Mouse (Mus musculus): ENCODE data around the gene Gm4969. TPM values are rescaled to one million over a fixed set of nuclear protein-coding genes. Genes with fewer than 3 reads are reported as not detected.

Gene Gm4969
- polyA plus RNA-seq, 1 experiment from 2014 or later = 0.30 TPM

DNA sequence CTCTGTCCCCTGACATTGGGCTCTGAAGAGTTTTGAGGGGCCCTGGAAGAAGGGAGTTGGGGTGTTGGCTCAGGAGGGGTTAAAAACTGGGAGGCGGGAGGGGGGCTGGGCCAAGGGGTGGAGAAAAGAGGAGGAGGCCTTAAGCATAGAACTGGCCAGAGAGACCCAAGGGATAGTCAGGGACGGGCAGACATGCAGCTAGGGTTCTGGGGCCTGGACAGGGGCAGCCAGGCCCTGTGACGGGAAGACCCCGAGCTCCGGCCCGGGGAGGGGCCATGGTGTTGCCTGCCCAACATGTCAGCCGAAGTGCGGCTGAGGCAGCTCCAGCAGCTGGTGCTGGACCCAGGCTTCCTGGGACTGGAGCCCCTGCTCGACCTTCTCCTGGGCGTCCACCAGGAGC lies 34.5 kb downstream of the Gm4969 start, which contains the start of gene Dmpk:
TSS of gene Dmpk (plus strand) at position 149 of the 400 bp plus-strand sequence.
- peaks cover 48% of the 10 kb centered on the region for H3K36me3 ChIP-seq

DNA sequence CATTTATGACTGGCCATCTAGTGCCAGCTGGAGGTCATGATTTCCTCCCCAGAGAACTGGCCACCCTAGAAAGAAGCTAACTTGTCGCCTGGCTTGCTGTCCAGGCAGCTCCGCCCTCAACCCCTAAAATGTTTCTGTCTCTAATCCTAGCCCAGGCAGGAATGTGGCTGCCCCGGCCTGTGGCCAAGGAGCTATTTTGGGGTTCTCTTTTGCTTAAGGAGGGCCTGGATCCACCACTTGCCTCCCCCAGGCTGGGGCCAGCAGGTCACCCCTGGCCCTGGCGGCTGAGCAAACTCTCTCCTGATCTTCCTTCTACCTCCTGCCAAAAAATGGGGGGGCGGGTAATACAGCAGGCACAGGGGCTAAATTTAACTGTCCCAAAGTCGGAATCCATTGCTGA lies 35.1 kb downstream of the Gm4969 start:
- ATAC-seq (ENCODE audit: low read depth) = no peak
- no peak for DNase-seq
- Histone ChIP-seq H3K9me3 (replicated peaks) (no peaks in the 10 kb centered on the region), H3K4me3 (replicated peaks) (no peak overlapping the region), H3K4me1 (replicated peaks) (peaks cover 79% of the 10 kb centered on the region), H3K9ac (no peak overlapping the region), H3K4me2 (0 out of 2 replicates have a peak overlapping the region, but pooled peaks have one; percentile 30), H3K27ac (no peak overlapping the region), H3K27me3 (peaks cover 67% of the 10 kb centered on the region), H3K36me3 (peaks cover 51% of the 10 kb centered on the region)
- 57% methylated on average over 6 of the region's 6 CpGs for WGBS (ENCODE audit: insufficient replicate concordance)

More for the DNA sequence above, 34.5 kb downstream of the Gm4969 start, which contains the start of gene Dmpk:
- peaks cover 67% of the 10 kb centered on the region for H3K27me3 ChIP-seq
- H3K9ac ChIP-seq = peak within 1 kb of the TSS; percentile 41
- peak within 1 kb of the TSS; percentile 22 for H3K4me3 ChIP-seq (replicated peaks)
- peaks cover 79% of the 10 kb centered on the region for H3K4me1 ChIP-seq (replicated peaks)
- ATAC-seq (ENCODE audit: low read depth) = peak; percentile 14; the same call in 1 of the 2 replicates
- H3K27ac ChIP-seq = no peak within 1 kb of the TSS; the same call in 1 of the 2 replicates
- no peaks in the 10 kb centered on the region for H3K9me3 ChIP-seq (replicated peaks)
- DNase-seq = no peak
- 57% methylated on average over 10 of the region's 10 CpGs for WGBS (ENCODE audit: insufficient replicate concordance)
- peak within 1 kb of the TSS; percentile 30 for H3K4me2 ChIP-seq

- peaks cover 61% of the 10 kb centered on the region for H3K27me3 ChIP-seq
- WGBS (ENCODE audit: insufficient replicate concordance) = 74% methylated on average over 4 of the region's 4 CpGs
- no peak overlapping the region for H3K9ac ChIP-seq
Measured at GRCm38 (mm10) chr7:19082171-19082570, 36.0 kb downstream of the Gm4969 start.

DNA sequence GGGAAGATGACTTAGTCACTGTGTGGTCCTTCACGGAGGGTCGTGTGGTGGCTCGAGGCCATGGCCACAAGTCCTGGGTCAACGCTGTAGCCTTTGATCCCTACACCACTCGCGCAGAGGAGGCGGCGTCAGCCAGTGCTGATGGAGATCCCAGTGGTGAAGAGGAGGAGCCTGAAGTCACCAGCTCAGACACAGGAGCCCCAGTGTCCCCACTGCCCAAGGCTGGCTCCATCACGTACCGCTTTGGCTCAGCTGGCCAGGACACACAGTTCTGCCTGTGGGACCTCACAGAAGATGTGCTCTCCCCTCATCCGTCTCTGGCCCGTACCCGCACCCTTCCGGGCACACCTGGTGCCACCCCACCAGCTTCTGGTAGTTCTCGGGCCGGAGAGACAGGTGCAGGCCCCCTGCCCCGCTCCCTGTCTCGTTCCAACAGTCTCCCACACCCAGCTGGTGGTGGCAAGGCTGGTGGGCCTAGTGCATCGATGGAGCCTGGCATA lies 37.7 kb downstream of the Gm4969 start:
- DNase-seq (no peak), ATAC-seq (ENCODE audit: low read depth) (no peak)
- Histone ChIP-seq H3K36me3 (peaks cover 52% of the 10 kb centered on the region), H3K4me2 (no peak overlapping the region), H3K27me3 (peaks cover 47% of the 10 kb centered on the region), H3K9ac (no peak overlapping the region), H3K27ac (no peak overlapping the region), H3K4me1 (replicated peaks) (peaks cover 75% of the 10 kb centered on the region), H3K9me3 (replicated peaks) (no peaks in the 10 kb centered on the region), H3K4me3 (replicated peaks) (no peak overlapping the region)
- 83% methylated on average over 19 of the region's 19 CpGs for WGBS (ENCODE audit: insufficient replicate concordance)

More at GRCm38 (mm10) chr7:19082171-19082570, 36.0 kb downstream of the Gm4969 start:
- DNase-seq (no peak), ATAC-seq (ENCODE audit: low read depth) (no peak)
- H3K4me2 ChIP-seq = no peak overlapping the region
- no peak overlapping the region for H3K27ac ChIP-seq
- peaks cover 81% of the 10 kb centered on the region for H3K4me1 ChIP-seq (replicated peaks)
- H3K4me3 ChIP-seq (replicated peaks) = no peak overlapping the region
- H3K36me3 ChIP-seq = peaks cover 52% of the 10 kb centered on the region
- no peaks in the 10 kb centered on the region for H3K9me3 ChIP-seq (replicated peaks)

GRCm38 (mm10) chr7:19078732-19079131 lies 39.4 kb downstream of the Gm4969 start:
- no peak overlapping the region for H3K4me3 ChIP-seq (replicated peaks)
- DNase-seq = no peak
- ATAC-seq (ENCODE audit: low read depth) = no peak
- H3K27me3 ChIP-seq = peaks cover 36% of the 10 kb centered on the region
- H3K9ac ChIP-seq = no peak overlapping the region; the same call in 1 of the 2 replicates
- H3K36me3 ChIP-seq = peaks cover 52% of the 10 kb centered on the region
- peaks cover 64% of the 10 kb centered on the region for H3K4me1 ChIP-seq (replicated peaks)
- no peak overlapping the region for H3K4me2 ChIP-seq
- no peaks in the 10 kb centered on the region for H3K9me3 ChIP-seq (replicated peaks)
- no peak overlapping the region for H3K27ac ChIP-seq
- 70% methylated on average over 3 of the region's 3 CpGs for WGBS (ENCODE audit: insufficient replicate concordance)

DNA sequence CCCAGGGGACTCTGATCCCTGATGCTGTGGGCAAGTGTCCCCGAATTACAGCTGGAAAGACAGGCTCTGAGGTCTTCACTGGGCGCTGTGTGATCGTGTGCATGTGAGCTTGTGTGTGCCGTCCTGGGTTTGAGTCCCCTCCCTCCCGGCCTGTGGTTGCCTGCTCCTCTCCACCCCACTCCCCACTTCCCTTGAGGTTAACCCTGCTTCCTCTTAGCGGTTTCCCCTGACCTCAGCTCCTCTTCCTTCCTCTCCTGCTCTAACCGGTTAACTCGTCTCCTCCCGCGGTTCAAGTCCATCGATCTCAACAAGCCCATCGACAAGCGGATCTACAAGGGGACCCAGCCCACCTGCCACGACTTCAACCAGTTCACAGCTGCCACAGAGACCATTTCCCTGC lies 40.4 kb downstream of the Gm4969 start:
- DNase-seq (no peak), ATAC-seq (ENCODE audit: low read depth) (no peak)
- 0 out of 2 replicates have a peak overlapping the region, but pooled peaks have one; percentile 22 for H3K9ac ChIP-seq
- H3K4me2 ChIP-seq = peak overlapping the region; percentile 94
- peaks cover 54% of the 10 kb centered on the region for H3K4me1 ChIP-seq (replicated peaks)
- H3K4me3 ChIP-seq (replicated peaks) = peak overlapping the region; percentile 80
- 23% methylated on average over 14 of the region's 14 CpGs for WGBS (ENCODE audit: insufficient replicate concordance)
- H3K27ac ChIP-seq = no peak overlapping the region
- peaks cover 35% of the 10 kb centered on the region for H3K27me3 ChIP-seq
- peaks cover 50% of the 10 kb centered on the region for H3K36me3 ChIP-seq
- no peaks in the 10 kb centered on the region for H3K9me3 ChIP-seq (replicated peaks)

- H3K4me2 ChIP-seq = peak overlapping the region; percentile 94
- H3K4me3 ChIP-seq (replicated peaks) = peak overlapping the region; percentile 80
- H3K9me3 ChIP-seq (replicated peaks) = no peaks in the 10 kb centered on the region
- H3K27ac ChIP-seq = peak overlapping the region; percentile 74
- peaks cover 42% of the 10 kb centered on the region for H3K4me1 ChIP-seq (replicated peaks)
- WGBS (ENCODE audit: insufficient replicate concordance) = 1% methylated on average over 22 of the region's 22 CpGs
- H3K9ac ChIP-seq = peak overlapping the region; percentile 87
- no peak; the same call in 1 of the 2 replicates for ATAC-seq (ENCODE audit: low read depth)
- H3K36me3 ChIP-seq = peaks cover 38% of the 10 kb centered on the region
- no peak for DNase-seq
- peaks cover 31% of the 10 kb centered on the region for H3K27me3 ChIP-seq
Measured at GRCm38 (mm10) chr7:19076586-19076991, 41.6 kb downstream of the Gm4969 start.

- Histone ChIP-seq H3K27me3 (peaks cover 29% of the 10 kb centered on the region), H3K36me3 (peaks cover 32% of the 10 kb centered on the region), H3K4me3 (replicated peaks) (peak within 1 kb of the TSS; percentile 80), H3K27ac (peak within 1 kb of the TSS; percentile 74), H3K4me1 (replicated peaks) (peaks cover 41% of the 10 kb centered on the region), H3K4me2 (peak within 1 kb of the TSS; percentile 94), H3K9me3 (replicated peaks) (no peaks in the 10 kb centered on the region), H3K9ac (peak within 1 kb of the TSS; percentile 87)
- 1% methylated on average over 75 of the region's 91 CpGs for WGBS (ENCODE audit: insufficient replicate concordance)
- ATAC-seq (ENCODE audit: low read depth) (peak; percentile 90), DNase-seq (peak; percentile 94)
Measured at GRCm38 (mm10) chr7:19075723-19076585, 42.2 kb downstream of the Gm4969 start, which contains the start of gene Dmwd. Dmwd (plus strand) TSS chr7:19076227.

DNA sequence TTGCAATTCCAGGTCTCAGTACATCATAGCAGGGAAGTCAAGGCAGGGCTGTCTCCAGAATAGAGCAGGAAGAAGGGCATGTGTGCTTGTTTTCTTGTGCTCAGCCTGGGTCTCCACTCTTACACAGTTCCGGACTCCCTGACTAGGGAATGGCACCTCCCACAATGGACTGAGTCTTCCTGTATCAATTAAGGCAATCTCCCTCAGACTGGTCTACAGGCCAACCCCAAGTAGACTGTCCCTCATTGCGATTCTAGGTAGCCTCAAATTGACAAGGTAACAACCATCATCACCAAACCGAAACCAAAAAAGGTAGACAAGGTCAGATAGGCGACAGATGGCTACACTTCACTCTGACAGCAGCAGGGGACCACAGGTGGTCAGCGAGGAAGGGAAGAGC lies 42.9 kb downstream of the Gm4969 start:
- H3K36me3 ChIP-seq = peaks cover 25% of the 10 kb centered on the region
- H3K9ac ChIP-seq = peak overlapping the region; percentile 87
- ATAC-seq (ENCODE audit: low read depth) (no peak), DNase-seq (no peak)
- peak overlapping the region; percentile 80 for H3K4me3 ChIP-seq (replicated peaks)
- H3K4me2 ChIP-seq = peak overlapping the region; percentile 94
- 49% methylated on average over 5 of the region's 5 CpGs for WGBS (ENCODE audit: insufficient replicate concordance)
- H3K9me3 ChIP-seq (replicated peaks) = no peaks in the 10 kb centered on the region
- peaks cover 39% of the 10 kb centered on the region for H3K4me1 ChIP-seq (replicated peaks)
- H3K27ac ChIP-seq = peak overlapping the region; percentile 24; the same call in 1 of the 2 replicates
- peaks cover 24% of the 10 kb centered on the region for H3K27me3 ChIP-seq

DNA sequence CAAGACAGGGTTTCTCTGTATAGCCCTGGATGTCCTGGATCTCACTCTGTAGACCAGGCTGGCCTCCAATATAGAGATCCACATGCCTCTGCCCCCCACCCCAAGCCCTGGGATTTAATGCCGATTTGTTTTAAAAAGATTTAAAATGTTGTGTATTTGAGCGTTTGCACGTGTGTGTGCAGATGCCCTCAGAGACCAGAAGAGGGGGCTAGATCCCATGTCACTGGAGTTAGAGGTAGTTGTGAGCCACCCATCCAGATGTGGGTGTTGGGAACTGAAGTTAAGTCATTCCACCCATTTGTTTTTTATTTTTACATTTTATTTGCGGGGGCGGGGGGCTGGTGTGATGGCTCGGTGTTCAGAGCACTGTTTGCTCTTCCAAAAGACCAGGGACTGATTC lies 43.7 kb downstream of the Gm4969 start:
- Histone ChIP-seq H3K9me3 (replicated peaks) (no peaks in the 10 kb centered on the region), H3K4me1 (replicated peaks) (peaks cover 37% of the 10 kb centered on the region), H3K4me2 (no peak overlapping the region), H3K9ac (no peak overlapping the region), H3K36me3 (peaks cover 17% of the 10 kb centered on the region), H3K27me3 (peaks cover 20% of the 10 kb centered on the region), H3K4me3 (replicated peaks) (no peak overlapping the region), H3K27ac (no peak overlapping the region)
- WGBS (ENCODE audit: insufficient replicate concordance) = 89% methylated on average over 6 of the region's 6 CpGs
- DNase-seq (no peak), ATAC-seq (ENCODE audit: low read depth) (no peak)

GRCm38 (mm10) chr7:19073504-19073903 lies 44.7 kb downstream of the Gm4969 start:
- no peak for ATAC-seq (ENCODE audit: low read depth)

More at GRCm38 (mm10) chr7:19073504-19073903, 44.7 kb downstream of the Gm4969 start:
- no peak overlapping the region for H3K9ac ChIP-seq
- peaks cover 20% of the 10 kb centered on the region for H3K27me3 ChIP-seq
- peaks cover 7% of the 10 kb centered on the region for H3K36me3 ChIP-seq
- H3K9me3 ChIP-seq (replicated peaks) = no peaks in the 10 kb centered on the region
- peaks cover 30% of the 10 kb centered on the region for H3K4me1 ChIP-seq (replicated peaks)
- H3K27ac ChIP-seq = no peak overlapping the region
- WGBS (ENCODE audit: insufficient replicate concordance) = 67% methylated on average over 9 of the region's 9 CpGs
- H3K4me2 ChIP-seq = no peak overlapping the region
- H3K4me3 ChIP-seq (replicated peaks) = no peak overlapping the region
- DNase-seq = no peak

All from liver, embryonic 13.5 days (tissue).